ENCODE assay signal across 9 mouse cellular contexts in the genomic region with DNA sequence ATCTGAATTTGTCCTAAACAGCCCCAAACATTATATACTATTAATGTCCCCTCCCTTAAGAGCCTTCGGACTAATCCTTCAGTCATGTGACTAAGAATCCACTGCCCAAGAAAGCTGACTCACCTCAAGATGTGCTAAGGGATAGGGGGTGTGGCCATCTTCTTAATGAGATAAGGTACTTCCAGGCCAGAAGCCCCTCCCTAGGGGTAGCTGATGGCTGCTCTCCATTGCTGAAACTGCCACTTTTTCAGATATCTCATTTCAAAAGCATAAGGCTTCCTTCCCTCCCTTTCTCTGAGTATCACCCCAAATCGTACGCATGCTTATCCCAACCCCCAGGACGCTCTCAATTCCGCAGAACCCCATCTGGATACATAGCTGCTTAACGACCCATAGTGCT. TPM values are rescaled to one million over a fixed set of nuclear protein-coding genes. Genes with fewer than 3 reads are reported as not detected.
A peak's percentile ranks its signal among the peaks of the same experiment; 100 is the strongest.
DNase-seq lines count a peak whose midpoint lies in the region; ATAC-seq lines count a peak whose summit lies in the region.
"Had no signal": no experiment of that assay in that cellular context is flagged by ENCODE, and none has a peak within 500 bp of the region (broad histone marks: within the 10 kb centered on the region; RNA-seq: fewer than 3 reads in every experiment).

No protein-coding gene starts in this region.

- H3K27me3 ChIP-seq in midbrain, embryonic 10.5 days (ENCODE audit: low read depth, poor library complexity, severe bottlenecking): no peaks in the 10 kb centered on the region
- no peaks in the 10 kb centered on the region for H3K27me3 ChIP-seq in midbrain, embryonic 14.5 days (ENCODE audit: control insufficient read depth, insufficient read depth, low read length)
- H3K27me3 ChIP-seq in embryonic facial prominence, embryonic 13.5 days: no peaks in the 10 kb centered on the region
- no peaks in the 10 kb centered on the region for H3K27me3 ChIP-seq in limb, embryonic 12.5 days

- no peak for DNase-seq in midbrain, embryonic 10.5 days (ENCODE audit: low spot score)
- no peak for DNase-seq in midbrain, embryonic 14.5 days
- peak; percentile 56 to 82 for DNase-seq in spleen, postnatal 36 days (ENCODE audit: low spot score in 2 of 2)
- DNase-seq in cerebellum, adult 8-10 months: no peak
- DNase-seq in ovary, postnatal 10 days (ENCODE audit: low spot score): no peak
- no peak for DNase-seq in layer of hippocampus, adult 11-12 months (ENCODE audit: low spot score)
- DNase-seq: adrenal gland, adult 2 months had no signal

- no peak overlapping the region; the same call in 1 of the 2 replicates for H3K4me2 ChIP-seq in midbrain, embryonic 14.5 days (ENCODE audit: low read length)
- H3K4me2 ChIP-seq in embryonic facial prominence, embryonic 13.5 days: peak overlapping the region; percentile 99
- peak overlapping the region; percentile 99 for H3K4me2 ChIP-seq in limb, embryonic 12.5 days

- no peaks in the 10 kb centered on the region for H3K9me3 ChIP-seq in midbrain, embryonic 10.5 days (replicated peaks)
- H3K9me3 ChIP-seq in midbrain, embryonic 14.5 days (ENCODE audit: control insufficient read depth, low read length): no peaks in the 10 kb centered on the region
- no peaks in the 10 kb centered on the region for H3K9me3 ChIP-seq in embryonic facial prominence, embryonic 13.5 days
- no peaks in the 10 kb centered on the region for H3K9me3 ChIP-seq in limb, embryonic 12.5 days

- H3K9ac ChIP-seq in midbrain, embryonic 14.5 days (replicated peaks; ENCODE audit: low read length): no peak overlapping the region
- H3K9ac ChIP-seq in embryonic facial prominence, embryonic 13.5 days: peak overlapping the region; percentile 85; the same call in 1 of the 2 replicates
- peak overlapping the region; percentile 84; the same call in 1 of the 2 replicates for H3K9ac ChIP-seq in limb, embryonic 12.5 days (replicated peaks)

- peak overlapping the region; percentile 67; the same call in 1 of the 2 replicates for H3K4me3 ChIP-seq in midbrain, embryonic 10.5 days
- H3K4me3 ChIP-seq in midbrain, embryonic 14.5 days (replicated peaks; ENCODE audit: low read depth, low read length): no peak overlapping the region
- peak overlapping the region; percentile 79 for H3K4me3 ChIP-seq in embryonic facial prominence, embryonic 13.5 days
- H3K4me3 ChIP-seq in limb, embryonic 12.5 days (replicated peaks): peak overlapping the region; percentile 72

- H3K4me1 ChIP-seq in midbrain, embryonic 10.5 days: peaks cover 15% of the 10 kb centered on the region
- H3K4me1 ChIP-seq in midbrain, embryonic 14.5 days (ENCODE audit: control insufficient read depth, insufficient read depth, low read length): peaks cover 10% of the 10 kb centered on the region
- peaks cover 15% of the 10 kb centered on the region for H3K4me1 ChIP-seq in embryonic facial prominence, embryonic 13.5 days
- H3K4me1 ChIP-seq in limb, embryonic 12.5 days (replicated peaks): peaks cover 17% of the 10 kb centered on the region

- peaks cover 26% of the 10 kb centered on the region for H3K36me3 ChIP-seq in midbrain, embryonic 10.5 days
- peaks cover 18% of the 10 kb centered on the region for H3K36me3 ChIP-seq in midbrain, embryonic 14.5 days (ENCODE audit: control insufficient read depth, insufficient read depth, low read length)
- peaks cover 36% of the 10 kb centered on the region for H3K36me3 ChIP-seq in embryonic facial prominence, embryonic 13.5 days
- H3K36me3 ChIP-seq in limb, embryonic 12.5 days: peaks cover 45% of the 10 kb centered on the region

- ATAC-seq in midbrain, embryonic 14.5 days (ENCODE audit: low FRiP score, low TSS enrichment): no peak
- ATAC-seq in embryonic facial prominence, embryonic 13.5 days (ENCODE audit: insufficient number of reproducible peaks, insufficient read depth, low FRiP score, low TSS enrichment, low read depth): no peak
- no peak for ATAC-seq in limb, embryonic 12.5 days (ENCODE audit: insufficient number of reproducible peaks, insufficient read depth, low FRiP score, low TSS enrichment, low read depth)

- no peak overlapping the region for H3K27ac ChIP-seq in midbrain, embryonic 10.5 days (replicated peaks)
- no peak overlapping the region for H3K27ac ChIP-seq in midbrain, embryonic 14.5 days (replicated peaks; ENCODE audit: low read depth, low read length)
- H3K27ac ChIP-seq in embryonic facial prominence, embryonic 13.5 days: no peak overlapping the region
- H3K27ac ChIP-seq in limb, embryonic 12.5 days: no peak overlapping the region

- WGBS in midbrain, embryonic 10.5 days: 94% methylated on average over 6 of the region's 6 CpGs
- 83% methylated on average over 6 of the region's 6 CpGs for WGBS in midbrain, embryonic 14.5 days
- WGBS in embryonic facial prominence, embryonic 13.5 days: 81% methylated on average over 6 of the region's 6 CpGs
- 80% methylated on average over 6 of the region's 6 CpGs for WGBS in limb, embryonic 12.5 days

RNA-seq across cellular contexts. Expression of a gene that starts 1.6 kb away (rescaled TPM):
- 105 and 112 TPM in 2 replicates for polyA plus RNA-seq in midbrain, embryonic 10.5 days (2016; fragmentation: Nextera tagmentation; extraction: Ambion mirVana)
- polyA plus RNA-seq in midbrain, embryonic 14.5 days (2014; fragmentation: Nextera tagmentation; extraction: Ambion mirVana): 86.5 and 89.5 TPM in 2 replicates
- polyA plus RNA-seq in embryonic facial prominence, embryonic 13.5 days (2015; fragmentation: Nextera tagmentation; extraction: Ambion mirVana): 198 and 206 TPM in 2 replicates
- polyA plus RNA-seq in limb, embryonic 12.5 days (2016; fragmentation: Nextera tagmentation; extraction: Ambion mirVana): 149 and 160 TPM in 2 replicates

RNA-seq across cellular contexts. Expression of a gene that starts 17.5 kb away (rescaled TPM):
- 15.0 and 18.6 TPM in 2 replicates for polyA plus RNA-seq in midbrain, embryonic 10.5 days (2016; fragmentation: Nextera tagmentation; extraction: Ambion mirVana)
- 9.5 and 10.2 TPM in 2 replicates for polyA plus RNA-seq in midbrain, embryonic 14.5 days (2014; fragmentation: Nextera tagmentation; extraction: Ambion mirVana)
- 22.9 and 23.0 TPM in 2 replicates for polyA plus RNA-seq in embryonic facial prominence, embryonic 13.5 days (2015; fragmentation: Nextera tagmentation; extraction: Ambion mirVana)
- polyA plus RNA-seq in limb, embryonic 12.5 days (2016; fragmentation: Nextera tagmentation; extraction: Ambion mirVana): 26.0 and 27.1 TPM in 2 replicates

RNA-seq across cellular contexts. Expression of a gene that starts 17.6 kb away (rescaled TPM):
- polyA plus RNA-seq in midbrain, embryonic 10.5 days (2016; fragmentation: Nextera tagmentation; extraction: Ambion mirVana): 0.78 and 1.1 TPM in 2 replicates
- polyA plus RNA-seq in midbrain, embryonic 14.5 days (2014; fragmentation: Nextera tagmentation; extraction: Ambion mirVana): 0.53 and 0.77 TPM in 2 replicates
- 2.9 and 3.8 TPM in 2 replicates for polyA plus RNA-seq in embryonic facial prominence, embryonic 13.5 days (2015; fragmentation: Nextera tagmentation; extraction: Ambion mirVana)
- 1.4 TPM in 2 replicates for polyA plus RNA-seq in limb, embryonic 12.5 days (2016; fragmentation: Nextera tagmentation; extraction: Ambion mirVana)

RNA-seq across cellular contexts. Expression of a gene that starts 20.0 kb away (rescaled TPM):
- 6.0 and 6.8 TPM in 2 replicates for polyA plus RNA-seq in midbrain, embryonic 10.5 days (2016; fragmentation: Nextera tagmentation; extraction: Ambion mirVana)
- 3.1 and 3.2 TPM in 2 replicates for polyA plus RNA-seq in midbrain, embryonic 14.5 days (2014; fragmentation: Nextera tagmentation; extraction: Ambion mirVana)
- polyA plus RNA-seq in embryonic facial prominence, embryonic 13.5 days (2015; fragmentation: Nextera tagmentation; extraction: Ambion mirVana): 4.5 TPM in 2 replicates
- 3.2 and 3.3 TPM in 2 replicates for polyA plus RNA-seq in limb, embryonic 12.5 days (2016; fragmentation: Nextera tagmentation; extraction: Ambion mirVana)

RNA-seq across cellular contexts. Expression of a gene that starts 21.9 kb away (rescaled TPM):
- polyA plus RNA-seq in midbrain, embryonic 10.5 days (2016; fragmentation: Nextera tagmentation; extraction: Ambion mirVana): 0.34 TPM in 1 of 2 replicates, not detected in the other
- polyA plus RNA-seq in midbrain, embryonic 14.5 days (2014; fragmentation: Nextera tagmentation; extraction: Ambion mirVana): not detected in 2 replicates
- not detected in 2 replicates for polyA plus RNA-seq in embryonic facial prominence, embryonic 13.5 days (2015; fragmentation: Nextera tagmentation; extraction: Ambion mirVana)
- not detected in 2 replicates for polyA plus RNA-seq in limb, embryonic 12.5 days (2016; fragmentation: Nextera tagmentation; extraction: Ambion mirVana)
- polyA plus RNA-seq: adrenal gland, adult 2 months had no signal

Comparison
In these comparisons a context has a peak if more than half of its experiments do, and no peak if none do; other contexts are left out.
1. DNase-seq: peak in spleen, postnatal 36 days (2 of 2); none in midbrain, embryonic 10.5 days (single experiment), midbrain, embryonic 14.5 days (single experiment), cerebellum, adult 8-10 months (single experiment), ovary, postnatal 10 days (single experiment) and layer of hippocampus, adult 11-12 months (single experiment).